Mouse (Mus musculus) thymus, adult 2 months (tissue): ENCODE results near the gene Abcb4. TPM values are rescaled to one million over a fixed set of nuclear protein-coding genes. Genes with fewer than 3 reads are reported as not detected.

Experiments used
- DNase-seq: peaks from one replicate; pipeline ENCODE4 v3.0.0; 2021
- H3K27ac ChIP-seq: fragments of 200-500 bp; 2 replicates; pipeline ENCODE4 v1.5.1; 2012; ENCODE audit warnings: low read length, control low read depth; ENCODE audit not compliant: control insufficient read depth, insufficient read depth
- H3K27me3 ChIP-seq: fragments of 200-500 bp; 2 replicates; pipeline ENCODE4 v1.6.1; 2012; ENCODE audit warnings: mild to moderate bottlenecking, low read length, moderate library complexity, mixed read lengths; ENCODE audit not compliant: control insufficient read depth, insufficient read depth
- H3K36me3 ChIP-seq: fragments of 200-500 bp; 2 replicates; pipeline ENCODE4 v1.6.1; 2012; ENCODE audit warnings: mild to moderate bottlenecking, low read length, moderate library complexity; ENCODE audit not compliant: control insufficient read depth, insufficient read depth
- H3K4me1 ChIP-seq: fragments of 200-500 bp; replicated peaks from 2 replicates; pipeline ENCODE4 v1.6.1; 2012; ENCODE audit warnings: low read length; ENCODE audit not compliant: control insufficient read depth, insufficient read depth
- H3K4me3 ChIP-seq: fragments of 200-500 bp; 2 replicates; pipeline ENCODE4 v1.5.1; 2012; ENCODE audit warnings: mild to moderate bottlenecking, low read length, control low read depth, moderate library complexity; ENCODE audit not compliant: control insufficient read depth, insufficient read depth
- CTCF ChIP-seq: fragments of 200-500 bp; IDR thresholded peaks from 2 replicates; pipeline ENCODE4 v1.5.1; 2012; ENCODE audit warnings: mild to moderate bottlenecking, control low read depth, low read length, moderate library complexity, borderline replicate concordance; ENCODE audit not compliant: control insufficient read depth, poor library complexity, insufficient read depth; ENCODE audit errors: extremely low read depth
- POLR2A ChIP-seq: fragments of 200-500 bp; IDR thresholded peaks from 2 replicates; pipeline ENCODE4 v1.6.1; 2012; ENCODE audit warnings: mild to moderate bottlenecking, low read length, control low read depth, moderate library complexity; ENCODE audit not compliant: control insufficient read depth, poor library complexity, insufficient read depth; ENCODE audit errors: extremely low read depth
- WGBS: fragments of 180-500 bp; shearing (Covaris S2); methylation state at CpG from one replicate; pipeline ENCODE4 v1.1.7; 2018; 5-methylcytosine and 5-hydroxymethylcytosine counted together
- polyA plus RNA-seq: library from polyadenylated mRNA; depleted of rRNA; stranded (reverse); fragments of >200 nt; gene quantifications from 2 replicates; pipeline ENCODE4 v1.2.3, GENCODE M21; 2012

Abcb4 gene
- polyA plus RNA-seq, 1 experiment = 0.90 TPM

DNA sequence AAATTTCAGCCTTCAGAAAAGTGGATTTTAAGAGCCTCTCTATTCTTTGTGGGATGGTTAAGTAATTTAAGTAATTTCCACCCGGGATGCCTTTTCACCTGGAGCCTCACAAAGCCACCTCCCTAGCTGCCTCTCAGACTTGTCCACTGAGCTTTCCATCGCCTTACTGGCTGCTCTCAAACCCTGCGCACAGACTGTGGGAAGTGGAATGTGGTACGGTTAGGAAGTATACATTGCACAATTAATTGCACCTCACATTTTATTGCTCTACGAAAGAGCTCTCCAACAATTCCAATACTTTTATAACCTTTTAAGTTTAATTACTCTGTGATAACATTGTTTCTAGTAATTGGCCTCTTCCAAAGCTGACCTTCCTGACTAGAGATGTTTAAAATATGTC, 27.2 kb upstream of the Abcb4 start:
- peaks cover 7% of the 10 kb centered on the region for H3K4me1 ChIP-seq
- no peak for TF ChIP-seq POLR2A
- no peak for TF ChIP-seq CTCF
- no peaks in the 10 kb centered on the region for H3K27me3 ChIP-seq
- H3K36me3 ChIP-seq = no peaks in the 10 kb centered on the region
- 97% methylated on average over 5 of the region's 5 CpGs for WGBS
- H3K4me3 ChIP-seq = no peak overlapping the region
- no peak for DNase-seq
- no peak overlapping the region for H3K27ac ChIP-seq

GRCm38 (mm10) chr5:8868019-8868418, 25.5 kb upstream of the Abcb4 start:
- Histone ChIP-seq H3K36me3 (no peaks in the 10 kb centered on the region), H3K4me1 (peaks cover 5% of the 10 kb centered on the region), H3K27me3 (no peaks in the 10 kb centered on the region), H3K27ac (no peak overlapping the region), H3K4me3 (no peak overlapping the region)
- 19% methylated on average over 1 of the region's 1 CpGs for WGBS
- TF ChIP-seq CTCF = no peak
- TF ChIP-seq POLR2A = no peak
- peak; percentile 10 for DNase-seq

DNA sequence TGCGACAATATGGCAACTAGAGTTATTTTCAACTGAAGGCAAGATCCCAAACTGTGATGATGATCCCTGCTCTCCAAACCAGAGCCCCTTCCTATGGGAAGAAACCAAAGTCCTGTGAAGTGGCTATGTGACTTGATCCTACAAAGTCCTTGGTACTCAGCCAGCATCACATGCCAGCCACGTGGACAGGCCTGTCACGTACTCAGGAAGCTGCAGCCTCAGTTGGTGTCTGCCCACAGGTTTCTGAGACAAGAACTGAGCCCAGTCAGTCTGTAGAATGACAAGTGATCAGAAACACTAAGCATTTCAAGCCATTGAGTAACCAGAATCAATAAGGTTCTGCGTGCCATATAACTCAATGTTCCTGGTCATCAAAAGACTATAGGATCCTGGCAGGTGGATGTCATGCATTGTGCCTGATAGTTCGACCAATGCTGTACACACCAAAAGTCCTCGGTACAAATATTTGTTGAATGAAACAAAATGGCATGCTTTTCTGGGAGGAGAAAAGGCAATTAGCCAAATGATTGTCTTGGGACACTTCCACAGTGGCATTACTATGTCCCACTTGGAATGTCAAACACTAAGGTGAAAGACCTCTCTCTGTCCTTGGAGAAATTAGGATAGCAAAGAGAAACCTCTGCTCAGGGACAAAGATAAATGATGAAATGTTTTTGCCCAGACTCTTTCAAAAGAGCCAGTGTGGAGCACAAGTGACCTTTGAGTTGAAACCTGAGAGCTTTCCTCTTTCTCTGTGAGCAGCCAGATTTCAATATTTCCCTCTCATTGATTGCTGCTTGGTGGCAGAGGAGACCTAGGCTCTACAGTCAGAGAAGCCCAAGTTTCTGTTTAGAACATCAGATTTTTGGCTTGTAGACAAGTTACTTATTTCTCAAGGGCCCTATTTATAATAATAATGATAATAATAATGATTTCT, 20.3 kb upstream of the Abcb4 start:
- Histone ChIP-seq H3K4me3 (no peak overlapping the region), H3K27ac (no peak overlapping the region), H3K4me1 (no peaks in the 10 kb centered on the region), H3K27me3 (no peaks in the 10 kb centered on the region), H3K36me3 (no peaks in the 10 kb centered on the region)
- no peak for DNase-seq
- TF ChIP-seq CTCF = no peak
- no peak for TF ChIP-seq POLR2A
- 88% methylated on average over 6 of the region's 6 CpGs for WGBS

GRCm38 (mm10) chr5:8877086-8877485, 16.4 kb upstream of the Abcb4 start:
- no peak overlapping the region for H3K4me3 ChIP-seq
- H3K36me3 ChIP-seq = no peaks in the 10 kb centered on the region
- no peaks in the 10 kb centered on the region for H3K4me1 ChIP-seq
- no peak for DNase-seq
- WGBS = 95% methylated on average over 2 of the region's 2 CpGs
- H3K27ac ChIP-seq = no peak overlapping the region
- H3K27me3 ChIP-seq = no peaks in the 10 kb centered on the region
- TF ChIP-seq POLR2A = no peak
- no peak for TF ChIP-seq CTCF

DNA sequence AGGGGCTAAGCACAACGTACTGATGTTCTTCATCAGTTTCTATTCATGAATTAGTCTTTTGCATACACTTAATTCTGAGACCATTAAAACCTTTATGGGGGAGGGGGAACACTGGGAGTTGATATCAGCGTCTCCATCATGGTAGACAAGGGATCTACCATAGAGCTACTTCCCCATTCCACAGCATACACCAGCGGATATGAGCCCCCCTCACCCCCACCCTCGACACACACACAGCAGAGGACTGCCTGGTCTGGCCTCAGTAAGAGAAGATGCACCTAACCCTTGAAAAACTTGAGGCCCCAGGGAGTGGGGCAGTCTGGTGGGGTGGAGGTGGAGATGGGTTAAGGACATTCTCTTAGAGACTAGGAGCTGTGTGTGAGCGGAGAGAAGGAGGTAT, 15.7 kb upstream of the Abcb4 start:
- 37% methylated on average over 5 of the region's 5 CpGs for WGBS
- no peaks in the 10 kb centered on the region for H3K4me1 ChIP-seq
- TF ChIP-seq POLR2A = no peak
- no peak for TF ChIP-seq CTCF
- no peak for DNase-seq
- H3K4me3 ChIP-seq = no peak overlapping the region
- H3K36me3 ChIP-seq = no peaks in the 10 kb centered on the region
- H3K27me3 ChIP-seq = no peaks in the 10 kb centered on the region
- no peak overlapping the region for H3K27ac ChIP-seq

- Histone ChIP-seq H3K4me1 (no peaks in the 10 kb centered on the region), H3K27me3 (no peaks in the 10 kb centered on the region), H3K4me3 (no peak overlapping the region), H3K27ac (no peak overlapping the region), H3K36me3 (no peaks in the 10 kb centered on the region)
- 90% methylated on average over 2 of the region's 2 CpGs for WGBS
- TF ChIP-seq POLR2A (no peak), CTCF (no peak)
- no peak for DNase-seq
These were observed 7.7 kb upstream of the Abcb4 start for GRCm38 (mm10) chr5:8885837-8886236.

GRCm38 (mm10) chr5:8894104-8894425, 548 bp downstream of the Abcb4 start:
- TF ChIP-seq POLR2A = no peak
- no peak for TF ChIP-seq CTCF
- DNase-seq = no peak
- Histone ChIP-seq H3K27ac (no peak overlapping the region), H3K4me3 (peak overlapping the region; percentile 64), H3K4me1 (peaks cover 14% of the 10 kb centered on the region), H3K36me3 (no peaks in the 10 kb centered on the region), H3K27me3 (no peaks in the 10 kb centered on the region)
- WGBS = 3% methylated on average over 15 of the region's 15 CpGs
